Mouse (Mus musculus) spleen, adult 2 months (tissue): ENCODE data around the gene Reln.

Experiments used
- CTCF ChIP-seq: fragments of 200-500 bp; IDR thresholded peaks from 2 replicates; pipeline ENCODE4 v1.5.1; 2011; ENCODE audit warnings: mild to moderate bottlenecking, inconsistent platforms; ENCODE audit not compliant: insufficient read depth, insufficient read length, insufficient replicate concordance; ENCODE audit errors: extremely low read depth
- POLR2A ChIP-seq: fragments of 200-500 bp; IDR thresholded peaks from 2 replicates; pipeline ENCODE4 v1.6.1; 2011; ENCODE audit warnings: low read depth, low read length, inconsistent platforms

DNA sequence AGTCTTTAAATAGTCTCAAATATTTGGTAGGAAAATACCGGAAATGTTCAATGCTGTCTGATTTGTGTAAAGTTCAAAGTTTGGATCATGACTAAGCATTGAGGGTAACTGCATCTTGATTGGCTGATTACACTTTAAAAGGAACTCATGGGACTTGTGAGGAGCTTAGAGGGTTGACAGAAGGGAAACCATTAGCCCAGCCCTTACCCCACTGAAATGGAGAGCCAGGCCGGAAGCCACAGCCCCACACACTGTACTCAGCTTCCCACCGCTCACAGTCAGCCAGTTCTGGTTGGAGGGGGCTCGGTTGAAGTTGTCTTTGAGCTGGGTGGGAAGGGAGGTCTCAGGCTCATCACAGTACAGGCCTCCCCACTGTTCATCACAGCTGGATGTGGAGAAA is 413.4 kb downstream of the Reln start:
- TF ChIP-seq CTCF (no peak), POLR2A (no peak)
